In genomic region chr6:37138816-37139215, GRCm38 (mm10) we compare ENCODE assay signal across 36 mouse cellular contexts.
"Had no signal": no experiment of that assay in that cellular context is flagged by ENCODE, and none has a peak within 500 bp of the region (broad histone marks: within the 10 kb centered on the region; RNA-seq: fewer than 3 reads in every experiment).

No protein-coding gene starts in this region.

- ATAC-seq: hindbrain, embryonic 16.5 days; hindbrain, postnatal 0 days; inflammation-experienced regulatory T-cells, adult 6 months; intestine, embryonic 15.5 days; intestine, embryonic 16.5 days; intestine, postnatal 0 days had no signal

- H3K27me3 ChIP-seq: heart, embryonic 12.5 days; heart, embryonic 13.5 days; heart, embryonic 15.5 days; hindbrain, embryonic 12.5 days; hindbrain, embryonic 13.5 days; hindbrain, embryonic 15.5 days; intestine, embryonic 15.5 days; kidney, embryonic 15.5 days had no signal

- H3K36me3 ChIP-seq: heart, embryonic 10.5 days; heart, embryonic 12.5 days; heart, embryonic 13.5 days; heart, embryonic 15.5 days; hindbrain, embryonic 10.5 days; hindbrain, embryonic 12.5 days; hindbrain, embryonic 13.5 days; hindbrain, embryonic 15.5 days; intestine, embryonic 15.5 days; kidney, embryonic 15.5 days had no signal

- H3K4me3 ChIP-seq: heart, embryonic 10.5 days; heart, embryonic 12.5 days; heart, embryonic 13.5 days; heart, embryonic 15.5 days; hindbrain, embryonic 10.5 days; hindbrain, embryonic 12.5 days; hindbrain, embryonic 13.5 days; hindbrain, embryonic 15.5 days; intestine, embryonic 15.5 days; kidney, embryonic 15.5 days; layer of hippocampus, adult 2 months; left cerebral cortex, adult 2 months had no signal

- H3K27ac ChIP-seq: heart, embryonic 10.5 days; heart, embryonic 13.5 days; heart, embryonic 15.5 days; hindbrain, embryonic 10.5 days; hindbrain, embryonic 12.5 days; hindbrain, embryonic 13.5 days; hindbrain, embryonic 14.5 days; hindbrain, embryonic 15.5 days; hindbrain, postnatal 0 days; intestine, embryonic 15.5 days; kidney, embryonic 15.5 days; kidney, postnatal 0 days; layer of hippocampus, adult 2 months; left cerebral cortex, adult 2 months had no signal

- DNase-seq: heart, postnatal 10 days; heart, postnatal 14 days; heart, postnatal 36 days; heart, postnatal 4 days; kidney, adult 11 months; kidney, adult 18-20 months; kidney, adult 2 months; kidney, adult 8-10 months; kidney, adult 9 months; kidney, postnatal 10 days; kidney, postnatal 14 days; kidney, postnatal 25 days; kidney, postnatal 36 days; kidney, postnatal 4 days; layer of hippocampus, adult 9-11 months; layer of hippocampus, postnatal 36 days had no signal

- H3K9ac ChIP-seq: heart, embryonic 12.5 days; heart, embryonic 13.5 days; heart, embryonic 15.5 days; hindbrain, embryonic 12.5 days; hindbrain, embryonic 13.5 days; hindbrain, embryonic 14.5 days; hindbrain, embryonic 15.5 days; intestine, embryonic 15.5 days; kidney, embryonic 15.5 days had no signal

- H3K9me3 ChIP-seq: heart, embryonic 10.5 days; heart, embryonic 12.5 days; heart, embryonic 13.5 days; heart, embryonic 15.5 days; hindbrain, embryonic 10.5 days; hindbrain, embryonic 12.5 days; hindbrain, embryonic 13.5 days; hindbrain, embryonic 15.5 days; intestine, embryonic 15.5 days; kidney, embryonic 15.5 days had no signal

- H3K4me2 ChIP-seq: heart, embryonic 11.5 days; heart, embryonic 12.5 days; heart, embryonic 13.5 days; heart, embryonic 15.5 days; hindbrain, embryonic 12.5 days; hindbrain, embryonic 13.5 days; hindbrain, embryonic 14.5 days; hindbrain, embryonic 15.5 days; intestine, embryonic 15.5 days; kidney, embryonic 15.5 days had no signal
